Mouse (Mus musculus) intestine, postnatal 0 days (tissue): ENCODE results near the gene Cd8b1. TPM values are rescaled to one million over a fixed set of nuclear protein-coding genes. Genes with fewer than 3 reads are reported as not detected.

ENCODE experiments used
- ATAC-seq: fragments of 200-750 bp; cut with Nextera tagmentation; 2 replicates; pipeline ENCODE4 v1.8.0; 2017; ENCODE audit warnings: mild to moderate bottlenecking, moderate TSS enrichment, moderate library complexity
- H3K27ac ChIP-seq: fragments of 300-500 bp; sonication (generic); 2 replicates; pipeline ENCODE4 v1.5.1; 2014; ENCODE audit warnings: mild to moderate bottlenecking, low read depth, low read length, moderate library complexity
- H3K27me3 ChIP-seq: fragments of 300-500 bp; sonication (generic); replicated peaks from 2 replicates; pipeline ENCODE4 v1.6.1; 2014; ENCODE audit warnings: low read length, mixed read lengths; ENCODE audit not compliant: control insufficient read depth, insufficient read depth
- H3K36me3 ChIP-seq: fragments of 300-500 bp; sonication (generic); 2 replicates; pipeline ENCODE4 v1.6.1; 2014; ENCODE audit warnings: mild to moderate bottlenecking, moderate library complexity; ENCODE audit not compliant: control insufficient read depth, insufficient read depth
- H3K4me1 ChIP-seq: fragments of 300-500 bp; sonication (generic); replicated peaks from 2 replicates; pipeline ENCODE4 v1.6.1; 2014; ENCODE audit warnings: antibody characterized with exemption, low read length, mixed read lengths; ENCODE audit not compliant: control insufficient read depth, insufficient read depth
- H3K4me2 ChIP-seq: fragments of 300-500 bp; sonication (generic); replicated peaks from 2 replicates; pipeline ENCODE4 v1.6.1; 2014; ENCODE audit warnings: low read depth, mild to moderate bottlenecking, moderate library complexity
- H3K4me3 ChIP-seq: fragments of 300-500 bp; sonication (generic); 2 replicates; pipeline ENCODE4 v1.5.1; 2014; ENCODE audit warnings: low read depth, low read length
- H3K9ac ChIP-seq: fragments of 300-500 bp; sonication (generic); 2 replicates; pipeline ENCODE4 v1.6.1; 2014; ENCODE audit warnings: mild to moderate bottlenecking, low read depth, low read length
- H3K9me3 ChIP-seq: fragments of 300-500 bp; sonication (generic); 2 replicates; pipeline ENCODE4 v1.6.1; 2016; ENCODE audit warnings: mixed run types; ENCODE audit not compliant: control insufficient read depth
- CTCF ChIP-seq: sonication (generic); IDR thresholded peaks from 2 replicates; pipeline ENCODE4 v1.5.1; 2016; ENCODE audit warnings: low read depth, mild to moderate bottlenecking, control low read depth, antibody characterized with exemption, moderate library complexity
- WGBS: fragments of 180-500 bp; shearing (Covaris S2); extraction: QIAGEN DNeasy Blood & Tissue Kit; methylation state at CpG from one replicate; pipeline ENCODE4 v1.1.7; 2014; 5-methylcytosine and 5-hydroxymethylcytosine counted together
- polyA plus RNA-seq: library from polyadenylated mRNA; unstranded; fragments of >200 nt; fragmentation: Nextera tagmentation; extraction: Ambion mirVana; gene quantifications from 2 replicates; pipeline ENCODE4 v1.2.1, GENCODE M21; 2015

Gene Cd8b1
- polyA plus RNA-seq: 0.08 and 0.16 TPM in 2 replicates

DNA sequence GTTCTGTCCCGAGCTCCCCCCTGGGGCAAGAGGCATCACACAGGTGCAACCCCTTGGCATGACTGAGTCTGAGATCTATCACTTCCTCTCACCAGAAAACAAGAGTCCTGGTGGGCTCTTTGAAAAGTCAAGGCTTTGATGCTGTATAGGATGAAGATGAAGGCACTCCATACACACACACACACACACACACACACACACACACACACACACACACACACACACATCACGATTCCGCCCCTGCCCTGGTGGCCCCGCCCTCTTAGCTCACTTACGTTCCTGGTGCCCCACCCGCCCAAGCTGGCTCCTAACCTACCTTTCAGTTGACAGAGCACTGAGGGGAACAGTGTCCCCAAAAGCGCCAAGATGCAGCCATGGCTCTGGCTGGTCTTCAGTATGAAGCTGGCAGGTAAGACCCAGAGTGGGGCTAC lies at the start of gene Cd8b1:
Gene Cd8b1, plus strand, starts transcription at position 298 of the 431 bp plus-strand sequence.
- no peak for TF ChIP-seq CTCF
- no peak within 1 kb of the TSS for H3K4me3 ChIP-seq
- no peak for ATAC-seq

DNA sequence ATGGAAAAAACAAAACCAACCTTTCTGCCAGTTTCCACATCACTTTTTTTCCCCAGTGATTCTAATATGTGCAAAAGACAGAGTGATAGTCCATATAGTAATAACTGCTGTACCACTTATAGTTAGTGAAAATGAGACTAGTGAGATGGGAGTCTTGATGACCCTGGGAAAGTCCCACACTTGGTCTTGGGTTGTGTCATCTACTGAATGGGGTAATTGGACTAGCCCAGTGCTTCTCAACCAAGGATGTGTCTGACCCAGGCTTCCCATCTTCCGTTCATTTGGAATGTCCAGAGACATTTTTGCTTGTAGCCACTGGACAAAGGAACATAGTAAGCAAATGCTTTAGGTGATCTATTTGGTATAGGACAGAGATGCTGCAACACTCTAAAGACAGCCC lies 48.9 kb upstream of the Cd8b1 start:
- TF ChIP-seq CTCF: no peak
- Histone ChIP-seq H3K9me3 (no peaks in the 10 kb centered on the region), H3K27me3 (no peaks in the 10 kb centered on the region), H3K4me1 (0 out of 2 replicates have a peak, but pooled peaks cover 4% of the 10 kb centered on the region), H3K27ac (no peak overlapping the region), H3K9ac (no peak overlapping the region), H3K4me3 (no peak overlapping the region), H3K4me2 (no peak overlapping the region), H3K36me3 (no peaks in the 10 kb centered on the region)
- WGBS: 87% methylated on average over 1 of the region's 1 CpGs
- no peak for ATAC-seq

More for the DNA sequence above, at the start of gene Cd8b1:
- Histone ChIP-seq H3K36me3 (no peaks in the 10 kb centered on the region), H3K4me1 (no peaks in the 10 kb centered on the region), H3K27ac (no peak within 1 kb of the TSS), H3K9me3 (no peaks in the 10 kb centered on the region), H3K9ac (no peak within 1 kb of the TSS), H3K27me3 (no peaks in the 10 kb centered on the region), H3K4me2 (no peak within 1 kb of the TSS)
- 57% methylated on average over 7 of the region's 7 CpGs for WGBS

DNA sequence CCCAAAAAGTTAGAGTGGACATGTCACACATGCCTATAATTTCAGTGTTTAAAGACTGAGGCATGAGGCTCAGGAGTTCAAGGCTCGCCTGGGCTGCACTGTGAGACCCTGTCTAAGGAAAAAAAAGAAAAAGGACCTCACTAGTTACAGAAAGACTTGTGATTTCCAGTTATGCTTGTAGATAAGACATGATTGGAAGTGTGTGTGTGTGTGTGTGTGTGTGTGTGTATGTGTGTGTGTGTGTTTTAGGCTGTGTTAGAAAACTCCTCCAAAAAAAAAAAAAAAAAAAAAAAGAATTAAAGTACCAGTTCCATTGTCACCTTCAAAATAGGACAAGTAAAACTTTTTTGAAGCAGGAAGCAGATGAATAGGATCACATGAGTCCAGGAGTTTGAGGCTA lies 48.0 kb upstream of the Cd8b1 start:
- no peak for ATAC-seq
- 95% methylated on average over 1 of the region's 1 CpGs for WGBS
- H3K9ac ChIP-seq: no peak overlapping the region
- no peaks in the 10 kb centered on the region for H3K27me3 ChIP-seq
- TF ChIP-seq CTCF: no peak
- H3K4me3 ChIP-seq: no peak overlapping the region
- no peaks in the 10 kb centered on the region for H3K9me3 ChIP-seq
- H3K36me3 ChIP-seq: no peaks in the 10 kb centered on the region
- H3K27ac ChIP-seq: no peak overlapping the region
- H3K4me1 ChIP-seq: 0 out of 2 replicates have a peak, but pooled peaks cover 4% of the 10 kb centered on the region
- H3K4me2 ChIP-seq: no peak overlapping the region

DNA sequence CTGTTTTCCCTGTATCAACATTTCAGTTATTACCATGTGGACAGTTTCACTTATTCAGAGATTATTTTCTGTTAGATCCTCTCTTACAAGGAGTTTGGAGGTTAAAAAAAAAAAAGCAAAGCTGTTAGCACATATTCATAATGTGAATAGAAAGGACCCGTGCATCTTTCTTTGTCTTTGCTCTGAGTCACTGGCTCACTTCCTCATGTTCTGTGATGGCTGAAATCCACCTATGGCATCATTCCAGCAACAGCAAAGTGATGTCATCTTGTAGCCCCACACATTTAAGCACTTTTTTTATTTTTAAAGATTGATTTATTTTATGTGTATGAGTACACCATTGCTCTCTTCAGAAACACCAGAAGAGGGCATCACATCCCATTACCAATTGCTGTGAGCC lies 43.2 kb upstream of the Cd8b1 start:
- Histone ChIP-seq H3K27ac (no peak overlapping the region), H3K36me3 (peaks cover 10% of the 10 kb centered on the region), H3K4me1 (no peaks in the 10 kb centered on the region), H3K9me3 (no peaks in the 10 kb centered on the region), H3K4me3 (no peak overlapping the region), H3K27me3 (no peaks in the 10 kb centered on the region), H3K4me2 (no peak overlapping the region), H3K9ac (no peak overlapping the region)
- 50% methylated on average over 1 of the region's 1 CpGs for WGBS
- TF ChIP-seq CTCF: peak; percentile 20; the same call in 1 of the 2 replicates
- ATAC-seq: no peak

DNA sequence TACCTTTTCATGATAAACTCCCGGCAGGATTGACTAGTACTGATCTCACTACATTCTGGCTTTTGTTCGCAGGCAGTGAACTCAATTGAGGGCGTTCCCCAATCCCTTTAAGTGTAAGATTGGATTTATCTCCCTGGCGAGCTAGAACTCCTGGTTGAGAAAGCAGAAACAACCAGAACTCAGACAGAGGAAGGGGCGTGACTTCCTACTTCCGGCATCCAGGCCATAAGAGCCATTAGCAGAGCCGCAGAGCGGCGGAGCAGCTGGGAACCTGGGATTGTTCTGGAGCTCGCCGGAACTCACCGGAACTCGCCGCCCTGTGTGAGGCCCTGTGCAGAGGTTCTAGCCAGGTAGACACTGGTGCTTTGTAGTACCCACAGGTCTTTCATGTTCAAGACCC lies 29.1 kb upstream of the Cd8b1 start:
- Histone ChIP-seq H3K4me2 (no peak overlapping the region), H3K9me3 (0 out of 2 replicates have a peak, but pooled peaks cover 2% of the 10 kb centered on the region), H3K27ac (no peak overlapping the region), H3K27me3 (no peaks in the 10 kb centered on the region), H3K4me3 (no peak overlapping the region), H3K36me3 (no peaks in the 10 kb centered on the region), H3K4me1 (no peaks in the 10 kb centered on the region), H3K9ac (no peak overlapping the region)
- no peak for ATAC-seq
- WGBS: 77% methylated on average over 14 of the region's 14 CpGs
- no peak for TF ChIP-seq CTCF

DNA sequence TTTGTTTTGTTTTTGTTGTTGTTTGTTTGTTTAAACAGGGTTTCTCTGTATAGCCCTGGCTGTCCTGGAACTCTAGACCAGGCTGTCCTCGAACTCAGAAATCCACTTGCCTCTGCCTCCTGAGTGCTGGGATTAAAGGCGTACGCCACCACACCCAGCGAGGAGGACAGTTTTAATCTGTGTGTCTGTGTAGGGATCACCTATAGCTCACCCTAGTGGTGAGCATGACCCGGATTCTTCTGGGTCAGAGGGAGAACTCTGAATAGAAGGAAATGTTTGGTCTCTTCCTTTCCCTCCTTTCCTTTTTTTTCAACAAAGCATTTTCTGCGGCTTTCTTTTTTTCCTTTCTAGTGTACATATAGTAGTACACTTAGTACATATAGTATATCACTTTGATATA lies 27.3 kb upstream of the Cd8b1 start:
- H3K27me3 ChIP-seq: no peaks in the 10 kb centered on the region
- H3K9me3 ChIP-seq: no peaks in the 10 kb centered on the region
- no peak overlapping the region for H3K27ac ChIP-seq
- H3K4me1 ChIP-seq: no peaks in the 10 kb centered on the region
- WGBS: 75% methylated on average over 6 of the region's 6 CpGs
- ATAC-seq: no peak
- no peaks in the 10 kb centered on the region for H3K36me3 ChIP-seq
- H3K4me2 ChIP-seq: no peak overlapping the region
- no peak overlapping the region for H3K9ac ChIP-seq
- H3K4me3 ChIP-seq: no peak overlapping the region
- peak; percentile 44 for TF ChIP-seq CTCF

DNA sequence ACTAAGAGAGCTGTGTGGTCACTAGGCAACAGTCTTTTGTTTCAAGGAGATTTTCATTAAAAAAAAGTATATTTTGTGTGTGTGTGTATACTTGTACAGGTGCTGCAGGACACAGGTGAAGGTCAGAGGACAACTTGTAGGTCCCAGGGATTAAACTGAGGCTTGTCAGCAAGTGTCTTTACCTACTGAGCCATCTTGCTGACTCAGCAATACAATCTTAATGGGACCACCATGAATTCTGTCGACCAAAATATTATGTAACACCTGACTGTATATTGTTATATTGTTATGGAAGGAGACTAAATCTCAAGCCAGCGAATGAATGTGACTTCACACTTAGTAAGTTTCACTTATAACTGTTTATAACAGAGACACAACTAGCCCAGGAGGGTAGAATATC lies 24.5 kb upstream of the Cd8b1 start:
- TF ChIP-seq CTCF: no peak
- 72% methylated on average over 2 of the region's 2 CpGs for WGBS
- Histone ChIP-seq H3K4me3 (no peak overlapping the region), H3K9me3 (no peaks in the 10 kb centered on the region), H3K9ac (no peak overlapping the region), H3K4me1 (no peaks in the 10 kb centered on the region), H3K27me3 (no peaks in the 10 kb centered on the region), H3K4me2 (no peak overlapping the region), H3K36me3 (no peaks in the 10 kb centered on the region), H3K27ac (no peak overlapping the region)
- ATAC-seq: no peak
